Mouse (Mus musculus): ENCODE data around the gene Tk1.

Tk1 gene

GRCm38 (mm10) chr11:117825333-117826101 is at the start of gene Tk1, which contains the start of gene Afmid:
Gene Tk1 (minus strand): TSS chr11:117826092.
Gene Afmid (plus strand): TSS chr11:117825924.
- DNase-seq, result peak; percentile 73

- DNase-seq, result no peak
Observed at GRCm38 (mm10) chr11:117875681-117876080, 49.8 kb upstream of the Tk1 start.

GRCm38 (mm10) chr11:117874419-117874818 is 48.5 kb upstream of the Tk1 start:
- DNase-seq, result no peak

- DNase-seq, result peak; percentile 82
Observed at GRCm38 (mm10) chr11:117872861-117873608, 47.1 kb upstream of the Tk1 start, which contains the start of gene Tha1. Gene Tha1 (minus strand): TSS chr11:117873481.

- DNase-seq, result no peak
Observed at GRCm38 (mm10) chr11:117871911-117872584, 46.2 kb upstream of the Tk1 start.

- no peak for DNase-seq
Observed at GRCm38 (mm10) chr11:117871376-117871775, 45.5 kb upstream of the Tk1 start.

GRCm38 (mm10) chr11:117870688-117871365 is 44.9 kb upstream of the Tk1 start:
- DNase-seq, result peak; percentile 78

- no peak for DNase-seq
Observed at GRCm38 (mm10) chr11:117865988-117866387, 40.1 kb upstream of the Tk1 start.

- no peak for DNase-seq
Observed at GRCm38 (mm10) chr11:117864805-117865204, 38.9 kb upstream of the Tk1 start.

GRCm38 (mm10) chr11:117863174-117863856 is 37.4 kb upstream of the Tk1 start:
- DNase-seq, result no peak

- DNase-seq, result no peak
Observed at GRCm38 (mm10) chr11:117860601-117861000, 34.7 kb upstream of the Tk1 start, which contains the start of gene Tmem235. Gene Tmem235 (plus strand): TSS chr11:117860752.

- DNase-seq, result no peak
Observed at GRCm38 (mm10) chr11:117858392-117858791, 32.5 kb upstream of the Tk1 start.

GRCm38 (mm10) chr11:117857462-117857861 is 31.6 kb upstream of the Tk1 start:
- no peak for DNase-seq

GRCm38 (mm10) chr11:117855975-117856374 is 30.1 kb upstream of the Tk1 start:
- no peak for DNase-seq

- no peak for DNase-seq
Observed at GRCm38 (mm10) chr11:117855360-117855759, 29.5 kb upstream of the Tk1 start.

- no peak for DNase-seq
Observed at GRCm38 (mm10) chr11:117854241-117854640, 28.3 kb upstream of the Tk1 start.

- no peak for DNase-seq
Observed at GRCm38 (mm10) chr11:117852875-117853274, 27.0 kb upstream of the Tk1 start.

- peak; percentile 97 for DNase-seq
Observed at GRCm38 (mm10) chr11:117848985-117849671, 23.2 kb upstream of the Tk1 start, which contains the start of gene Birc5. Gene Birc5 (plus strand): TSS chr11:117849251.

GRCm38 (mm10) chr11:117848271-117848984 is 22.5 kb upstream of the Tk1 start:
- no peak for DNase-seq

GRCm38 (mm10) chr11:117847593-117848215 is 21.8 kb upstream of the Tk1 start:
- DNase-seq, result no peak
